Mouse (Mus musculus) MEL-GATA-1-ER (cell line): ENCODE measurements around the gene Eif4e2.
A peak's percentile ranks its signal among the peaks of the same experiment; 100 is the strongest.

Experiments
- DNase-seq: peaks from one replicate; pipeline ENCODE4 v3.0.0-alpha.2; 2012; ENCODE audit warnings: low read depth; ENCODE audit errors: extremely low read depth

Gene Eif4e2

DNA sequence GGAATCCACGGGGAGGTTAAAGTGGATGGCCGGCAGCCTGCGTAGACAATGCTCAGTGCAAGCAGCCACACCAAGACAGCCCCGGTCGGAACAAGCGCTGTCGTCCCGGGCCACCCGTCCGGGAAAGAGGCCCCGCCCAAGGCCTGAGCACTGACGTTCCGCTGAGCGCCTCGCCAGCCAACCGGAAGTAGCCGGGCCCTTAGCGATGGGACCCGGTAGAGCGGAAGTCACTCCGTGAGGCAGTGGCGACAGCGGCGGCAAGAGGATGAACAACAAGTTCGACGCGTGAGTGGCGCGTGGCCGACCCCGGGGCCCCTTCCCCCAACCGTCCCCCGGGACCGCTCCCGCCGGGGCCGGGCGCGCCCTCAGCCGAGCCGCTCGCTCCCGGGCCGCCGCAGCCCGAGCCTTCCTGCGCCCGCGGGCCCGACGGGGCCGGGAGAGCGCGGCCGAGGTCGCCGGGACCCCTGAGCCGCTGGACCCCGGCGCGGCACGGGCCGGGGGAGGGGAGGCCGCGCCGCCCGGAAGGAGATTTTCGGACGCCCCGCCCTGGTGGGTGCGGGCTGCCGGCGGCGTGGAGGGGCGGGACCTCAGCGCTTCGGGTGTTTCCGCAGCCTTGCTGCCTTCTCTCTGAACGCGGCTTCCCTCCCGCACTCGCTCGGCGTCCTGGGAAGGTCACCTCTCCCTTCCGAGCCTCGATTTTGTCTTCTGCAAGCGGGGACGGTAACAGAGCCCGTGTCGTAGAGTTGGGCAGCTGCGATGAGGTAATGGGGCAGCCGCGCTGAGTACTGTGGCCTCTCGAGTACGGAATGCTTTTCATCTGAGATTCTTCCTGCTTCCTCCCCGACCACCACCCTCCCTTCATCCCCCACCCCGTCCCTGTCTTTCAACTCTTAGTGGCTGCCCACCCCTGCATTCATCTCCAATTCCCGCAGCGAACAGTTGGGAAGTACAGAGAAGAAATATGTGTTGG is at the start of gene Eif4e2:
Gene Eif4e2, plus strand, starts transcription at position 180 of the 970 bp plus-strand sequence.
- DNase-seq = peak; percentile 85

DNA sequence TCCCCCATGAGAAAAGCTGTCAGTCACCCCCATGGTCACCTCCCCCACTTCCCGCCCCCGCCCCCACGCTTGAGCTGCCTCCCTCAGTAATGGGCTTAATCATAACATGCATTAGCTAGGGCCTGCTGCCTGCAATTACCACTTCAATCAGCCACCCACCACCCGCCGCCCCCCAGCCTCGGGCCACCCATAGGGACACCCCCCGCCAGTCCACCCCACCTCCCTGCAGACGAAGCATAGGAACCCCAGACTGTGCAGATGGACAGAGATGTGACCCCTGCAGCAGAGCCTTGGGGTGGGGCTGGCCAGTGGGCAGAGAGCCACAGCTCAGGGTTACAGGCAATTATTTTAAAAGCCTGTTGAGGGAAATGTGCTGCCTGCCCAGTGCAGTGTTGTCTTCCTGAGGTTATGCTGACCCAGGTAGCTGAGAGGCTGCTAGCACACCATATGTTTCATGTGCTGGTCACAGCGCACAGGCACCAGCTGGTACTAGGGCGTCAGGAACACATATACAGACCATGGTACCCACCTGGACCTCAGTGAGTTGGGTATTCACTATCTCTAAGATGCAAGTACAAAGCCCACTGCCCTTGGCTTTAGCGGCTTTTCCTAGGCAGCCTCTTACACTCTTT is 49.4 kb upstream of the Eif4e2 start:
- no peak for DNase-seq

DNA sequence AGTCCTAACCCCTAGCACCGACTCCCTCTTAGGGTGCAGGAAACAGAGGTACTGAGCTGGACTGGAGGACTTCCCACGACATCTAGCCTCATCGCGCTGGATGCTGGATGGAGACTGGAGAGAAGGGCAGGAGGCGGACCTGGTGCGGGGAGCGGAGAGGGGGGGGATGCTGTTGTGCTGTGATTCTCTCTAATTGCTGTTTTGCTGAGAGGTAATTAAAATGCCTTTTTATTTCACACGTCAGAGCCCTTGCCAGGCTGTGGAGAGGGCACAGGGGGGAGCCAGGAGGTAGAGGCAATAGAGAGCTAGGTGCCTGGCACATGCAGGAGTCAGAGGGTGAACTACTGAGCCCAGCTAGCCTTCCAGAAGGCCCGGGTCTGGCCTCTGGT is 48.9 kb upstream of the Eif4e2 start:
- DNase-seq = no peak

DNA sequence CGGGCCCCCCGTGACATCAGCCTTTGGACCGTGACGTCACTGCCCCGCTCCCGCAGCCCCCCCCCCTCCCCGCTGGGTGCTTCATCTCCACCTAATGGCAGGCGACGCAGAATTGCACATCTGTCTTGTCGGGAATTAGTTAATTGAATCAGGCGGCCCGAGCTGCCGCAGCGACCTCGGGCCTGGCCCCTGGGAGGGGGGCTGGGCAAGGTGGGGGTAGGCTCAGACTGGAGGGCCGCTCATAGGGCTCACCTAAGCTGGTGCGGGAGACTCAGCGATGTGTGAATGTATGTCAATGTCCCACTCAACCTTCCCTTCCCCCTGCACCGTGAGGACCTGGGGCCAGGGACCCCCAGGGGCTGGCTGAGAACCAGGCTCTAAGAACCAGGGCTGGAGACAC is 43.3 kb upstream of the Eif4e2 start:
- no peak for DNase-seq

DNA sequence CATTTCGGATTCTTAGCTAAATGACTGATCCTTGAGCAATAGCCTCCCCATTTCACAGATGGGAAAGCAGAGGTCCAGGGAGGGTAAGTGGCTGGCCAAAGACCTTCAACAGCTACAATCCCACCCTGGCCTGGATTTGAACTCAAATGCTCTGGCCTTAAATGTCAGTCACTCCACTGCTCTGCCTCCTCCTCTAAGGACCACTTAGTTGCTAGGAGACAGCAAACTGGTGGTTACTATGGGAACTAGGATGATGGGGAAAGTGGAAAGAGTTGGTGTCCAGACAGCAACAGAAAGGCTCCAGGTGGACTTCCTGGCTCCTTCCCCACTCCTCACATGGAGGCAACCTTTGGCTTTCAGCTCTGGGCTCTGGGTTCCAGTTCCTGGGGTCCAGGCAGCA is 42.4 kb upstream of the Eif4e2 start:
- DNase-seq = no peak

DNA sequence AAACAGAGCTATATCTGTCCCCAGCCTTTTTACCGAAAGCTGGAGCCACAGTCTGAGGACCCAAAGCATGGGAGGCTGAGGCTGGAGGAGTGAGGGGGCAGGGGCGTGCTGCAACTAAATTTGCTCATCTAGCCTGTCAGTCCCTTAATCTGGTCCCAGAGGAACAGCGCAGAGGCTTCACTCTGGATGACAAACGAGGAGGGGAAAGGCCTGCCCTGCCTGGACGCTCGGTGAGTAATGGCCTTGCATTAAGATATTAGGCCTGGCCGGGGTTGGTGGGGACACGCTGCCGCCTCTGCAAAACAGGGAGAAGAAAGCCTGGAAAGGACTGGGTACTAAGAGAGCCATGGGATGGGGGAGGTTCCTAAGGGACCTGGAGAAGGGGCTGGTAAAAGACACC is 41.4 kb upstream of the Eif4e2 start:
- no peak for DNase-seq

DNA sequence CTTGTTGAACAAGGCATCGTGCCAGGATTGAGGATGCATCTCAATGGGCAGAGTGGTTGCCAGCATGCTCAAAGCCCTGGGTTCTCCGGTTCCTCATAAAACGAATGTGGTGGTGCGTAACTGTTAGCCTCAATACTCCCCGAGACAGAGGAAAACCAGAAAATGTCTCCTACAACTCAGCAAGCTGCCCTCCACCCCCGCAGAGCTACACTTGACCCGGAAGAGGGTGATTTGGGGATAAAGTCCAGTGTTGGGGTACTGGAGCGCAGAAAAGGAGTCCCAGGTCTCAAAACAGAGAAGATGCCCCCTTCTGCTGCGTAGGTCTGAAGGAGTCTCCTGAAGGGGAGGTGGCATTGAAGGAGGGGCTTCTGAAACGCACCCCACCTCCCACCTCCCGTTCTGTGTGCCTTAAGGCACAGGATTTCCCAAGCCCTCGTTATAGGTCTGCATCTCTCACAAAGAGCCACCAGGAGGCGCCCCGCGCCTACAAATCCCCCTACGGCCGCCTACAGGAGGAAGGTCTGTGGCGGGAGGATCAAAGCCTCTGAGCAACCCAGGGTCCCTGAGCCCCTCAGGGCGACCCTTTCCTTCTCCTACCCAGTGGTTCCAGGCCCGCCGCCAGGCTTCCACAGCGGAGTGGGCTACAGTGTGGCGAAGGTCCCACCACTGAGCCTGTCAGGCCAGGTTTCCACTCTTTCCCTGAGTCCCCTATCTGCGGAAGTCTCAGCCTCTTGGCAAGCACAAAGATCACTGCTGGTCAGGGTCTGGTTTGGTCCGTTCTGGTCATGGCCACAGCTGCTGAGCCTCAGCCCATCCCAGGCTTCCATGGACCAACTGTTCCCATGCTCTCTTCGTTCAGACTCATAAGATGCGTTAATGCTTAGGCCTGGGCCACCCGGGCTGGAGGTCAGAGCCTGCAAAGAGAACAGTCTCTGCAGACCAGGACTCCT is 39.4 kb upstream of the Eif4e2 start:
- peak; percentile 43 for DNase-seq

DNA sequence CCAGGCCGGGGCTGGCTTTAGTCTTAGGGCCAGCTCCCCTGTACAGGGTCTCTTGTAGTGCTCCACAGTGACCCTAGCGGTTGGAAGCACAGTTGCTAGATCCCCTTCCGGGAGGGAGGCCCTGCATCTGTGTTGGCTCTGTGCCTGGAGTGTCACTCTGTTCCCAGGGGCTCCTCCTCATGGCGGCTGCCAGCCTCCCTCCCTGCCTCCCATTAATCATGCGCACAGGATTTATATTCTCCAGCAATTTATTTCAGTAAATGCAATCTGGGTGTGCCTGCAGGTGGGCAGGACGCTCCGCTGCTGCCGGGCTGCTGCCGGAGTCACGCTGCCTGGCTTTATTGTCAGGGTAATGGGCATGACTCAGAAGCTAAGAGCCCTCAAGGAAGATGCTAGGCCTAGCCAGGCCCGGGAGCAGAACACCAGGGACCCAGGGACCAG is 37.8 kb upstream of the Eif4e2 start:
- DNase-seq = no peak

DNA sequence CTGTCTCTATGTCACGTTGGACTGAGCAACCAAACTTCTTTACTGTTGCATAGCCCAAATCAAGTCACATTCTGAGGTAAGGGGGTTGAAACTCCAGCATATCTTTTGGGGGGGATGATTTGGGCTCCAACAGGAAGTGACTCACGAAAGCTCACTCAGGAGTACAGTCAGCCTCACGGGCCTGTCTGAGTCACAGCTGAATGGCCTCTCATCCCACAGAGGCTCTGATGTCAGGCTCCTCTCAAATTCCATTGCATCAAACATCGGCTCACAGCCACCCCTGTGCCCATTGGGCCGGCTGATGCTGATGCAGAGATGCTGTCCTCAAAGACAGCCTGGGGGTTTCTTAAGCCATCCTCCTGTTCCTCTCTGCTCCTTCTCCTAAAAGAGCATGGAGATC is 32.8 kb upstream of the Eif4e2 start:
- peak; percentile 14 for DNase-seq

DNA sequence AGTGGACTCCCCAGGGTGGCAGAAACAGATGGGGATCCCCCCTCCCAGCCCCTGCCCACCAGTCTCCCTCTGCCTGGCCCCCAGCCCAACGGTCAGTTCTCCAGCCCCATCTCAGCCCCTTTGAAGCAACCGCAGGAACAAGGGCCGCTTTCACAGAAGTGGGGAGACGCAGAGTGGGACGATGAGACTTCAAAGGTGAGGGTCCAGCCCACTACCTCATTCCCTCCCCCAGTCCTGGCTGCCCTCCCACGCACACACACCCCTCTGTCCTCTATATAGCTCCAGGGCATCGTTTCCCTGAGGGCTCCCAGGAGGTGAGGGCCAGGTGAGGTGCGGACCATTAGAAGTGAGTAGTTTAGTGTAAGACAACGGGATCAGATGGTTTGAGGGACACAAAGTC is 30.7 kb upstream of the Eif4e2 start, which contains the start of gene Prss56:
Gene Prss56, plus strand, starts transcription at position 301 of the 400 bp plus-strand sequence.
- DNase-seq = no peak

DNA sequence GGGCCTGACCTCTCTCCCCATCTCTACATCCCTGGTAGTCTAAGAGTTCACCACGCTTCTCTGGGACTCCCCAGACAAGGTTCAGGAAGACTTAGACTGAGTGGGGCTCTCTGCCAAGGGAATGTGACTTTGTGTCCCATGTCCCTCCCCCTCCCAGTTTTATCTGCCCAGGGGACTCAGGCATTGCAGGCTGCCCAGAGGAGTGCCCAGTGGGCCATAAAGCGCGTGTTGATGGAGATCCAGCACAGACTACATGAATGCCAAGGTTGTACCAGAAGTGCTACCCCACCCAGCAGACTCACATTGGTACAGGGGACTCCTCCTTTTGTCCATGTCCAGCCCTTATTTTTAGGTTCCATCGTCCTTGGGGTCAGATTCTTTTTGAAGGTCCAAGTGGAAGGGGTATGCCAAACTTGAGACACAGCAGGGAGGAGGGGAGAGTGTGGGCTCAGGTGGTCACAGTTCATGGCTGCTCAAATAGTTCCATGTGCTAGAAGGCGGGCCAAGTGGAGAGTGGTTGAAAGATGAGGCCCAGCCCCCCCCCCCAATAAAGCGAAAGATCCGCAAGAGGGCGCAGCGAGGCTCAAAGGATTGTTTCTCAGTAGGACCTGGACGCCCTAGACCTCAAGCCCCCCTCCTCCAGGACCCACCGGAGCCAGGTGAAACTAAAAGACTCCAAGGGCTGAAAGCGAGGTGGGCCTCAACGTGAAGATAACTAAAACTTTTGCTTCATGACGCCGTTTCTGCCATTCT is 29.5 kb upstream of the Eif4e2 start:
- no peak for DNase-seq

DNA sequence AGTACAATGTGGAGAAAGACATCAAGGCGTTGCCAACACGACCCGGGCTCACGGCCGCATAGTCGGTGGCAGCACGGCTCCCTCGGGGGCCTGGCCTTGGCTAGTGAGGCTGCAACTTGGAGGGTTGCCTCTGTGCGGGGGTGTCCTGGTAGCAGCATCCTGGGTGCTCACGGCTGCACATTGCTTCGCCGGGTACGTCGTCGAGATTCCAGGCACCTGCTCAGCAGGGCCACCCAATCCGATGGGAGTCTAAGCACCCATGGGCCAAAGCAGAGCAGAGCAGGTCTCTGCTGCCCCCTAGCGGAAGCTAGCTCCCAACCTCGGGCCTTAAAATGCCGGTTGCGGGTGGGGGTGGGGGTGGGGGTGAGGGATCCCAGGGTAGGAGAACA is 29.0 kb upstream of the Eif4e2 start:
- DNase-seq = peak; percentile 49

DNA sequence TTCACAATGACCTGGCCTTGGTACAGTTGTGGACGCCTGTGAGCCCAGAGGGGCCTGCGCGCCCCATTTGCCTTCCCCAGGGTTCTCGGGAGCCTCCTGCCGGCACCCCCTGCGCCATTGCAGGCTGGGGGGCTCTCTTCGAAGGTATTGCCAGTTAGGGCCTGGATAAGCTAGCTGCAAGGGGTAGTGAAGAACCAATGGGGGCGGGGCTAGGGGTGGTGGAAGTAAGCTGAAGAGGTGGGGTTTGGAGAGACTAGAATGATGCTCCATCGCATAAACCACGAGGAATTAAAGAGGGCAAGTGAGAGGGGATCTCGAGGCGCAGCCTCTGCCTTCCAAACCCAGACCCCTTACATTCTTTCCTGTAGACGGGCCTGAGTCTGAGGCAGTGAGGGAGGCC is 28.2 kb upstream of the Eif4e2 start:
- no peak for DNase-seq

DNA sequence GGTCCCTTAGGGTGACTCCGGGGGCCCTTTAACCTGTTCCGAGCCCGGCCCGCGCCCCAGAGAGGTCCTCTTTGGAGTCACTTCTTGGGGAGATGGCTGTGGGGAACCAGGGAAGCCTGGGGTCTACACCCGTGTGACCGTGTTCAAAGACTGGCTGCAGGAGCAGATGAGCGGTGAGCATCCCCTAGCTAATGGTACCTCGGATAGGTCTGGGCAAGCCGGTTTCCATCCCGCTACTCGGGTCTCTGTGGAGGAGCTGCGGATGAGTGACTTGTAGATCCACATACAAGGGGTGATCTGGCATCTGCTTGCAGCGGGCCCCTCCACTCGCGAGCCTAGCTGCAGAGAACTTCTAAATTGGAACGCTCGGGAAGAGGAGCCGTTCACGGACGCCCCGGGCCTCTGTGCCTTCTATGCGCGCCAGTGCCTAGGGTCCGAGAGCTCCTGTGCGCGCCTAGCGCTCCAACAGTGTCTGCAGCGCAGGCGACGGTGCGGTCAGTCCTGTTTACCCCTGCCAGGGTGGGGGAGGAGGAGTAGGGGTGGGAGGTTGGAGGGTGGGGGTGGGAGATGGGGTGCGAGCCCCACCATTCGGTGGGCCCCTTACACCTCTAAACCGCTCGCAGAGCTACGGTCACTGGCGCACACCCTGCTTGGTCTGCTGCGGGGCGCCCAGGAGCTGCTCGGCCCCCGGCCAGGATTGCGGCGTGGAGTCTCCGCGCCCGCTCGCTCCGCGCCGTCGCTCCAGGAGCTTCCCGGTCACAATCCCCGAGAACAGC is 27.3 kb upstream of the Eif4e2 start:
- DNase-seq = no peak

DNA sequence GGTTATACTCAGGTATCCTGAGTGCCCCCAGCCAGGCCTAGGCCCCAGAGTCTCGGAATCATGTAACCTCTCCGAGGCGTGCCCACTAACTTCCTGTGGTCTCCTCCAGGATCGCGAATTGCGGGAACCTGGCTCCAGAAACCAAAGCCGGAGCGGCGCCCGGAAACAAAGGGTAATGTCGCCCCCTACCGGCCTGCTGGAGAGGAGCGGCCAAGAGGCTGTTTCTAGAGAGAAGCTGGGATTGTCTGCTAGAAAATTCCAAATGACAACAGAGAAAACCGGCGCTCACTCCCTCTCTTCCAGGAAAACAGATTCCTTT is 26.7 kb upstream of the Eif4e2 start:
- peak; percentile 21 for DNase-seq

DNA sequence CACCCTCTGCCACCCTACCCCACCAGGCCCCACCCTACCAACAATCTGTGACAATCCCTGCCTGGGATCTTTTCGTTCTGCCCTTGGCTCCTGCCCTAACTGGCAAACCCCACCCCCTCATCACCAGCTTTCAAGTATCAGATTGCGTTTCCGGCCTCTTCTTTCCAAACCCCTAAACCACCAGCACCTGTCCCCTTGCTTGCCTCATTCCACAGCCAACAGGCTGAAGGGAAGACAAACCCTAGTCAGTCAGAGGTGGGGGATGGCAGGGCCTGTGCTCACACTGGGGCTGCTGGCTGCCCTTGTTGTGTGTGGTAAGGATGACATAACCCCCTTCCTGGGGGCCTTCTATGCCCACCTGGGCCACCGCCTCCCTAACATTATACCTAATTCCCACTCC is 23.3 kb upstream of the Eif4e2 start, which contains the start of gene Chrnd:
Gene Chrnd, plus strand, starts transcription at position 179 of the 400 bp plus-strand sequence.
- DNase-seq = no peak

DNA sequence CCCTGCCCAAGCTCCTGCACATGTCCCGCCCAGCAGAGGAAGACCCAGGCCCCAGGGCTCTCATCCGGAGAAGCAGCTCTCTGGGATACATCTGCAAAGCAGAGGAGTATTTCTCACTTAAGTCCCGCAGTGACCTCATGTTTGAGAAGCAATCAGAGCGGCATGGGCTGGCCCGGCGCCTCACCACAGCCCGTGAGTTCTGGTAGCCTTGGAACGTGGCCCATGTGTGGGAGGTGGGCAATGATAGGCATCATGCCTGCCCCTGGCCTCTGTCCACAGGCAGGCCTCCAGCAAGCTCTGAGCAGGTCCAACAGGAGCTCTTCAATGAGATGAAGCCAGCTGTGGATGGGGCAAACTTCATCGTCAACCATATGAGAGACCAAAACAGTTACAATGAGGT is 16.4 kb upstream of the Eif4e2 start:
- no peak for DNase-seq

DNA sequence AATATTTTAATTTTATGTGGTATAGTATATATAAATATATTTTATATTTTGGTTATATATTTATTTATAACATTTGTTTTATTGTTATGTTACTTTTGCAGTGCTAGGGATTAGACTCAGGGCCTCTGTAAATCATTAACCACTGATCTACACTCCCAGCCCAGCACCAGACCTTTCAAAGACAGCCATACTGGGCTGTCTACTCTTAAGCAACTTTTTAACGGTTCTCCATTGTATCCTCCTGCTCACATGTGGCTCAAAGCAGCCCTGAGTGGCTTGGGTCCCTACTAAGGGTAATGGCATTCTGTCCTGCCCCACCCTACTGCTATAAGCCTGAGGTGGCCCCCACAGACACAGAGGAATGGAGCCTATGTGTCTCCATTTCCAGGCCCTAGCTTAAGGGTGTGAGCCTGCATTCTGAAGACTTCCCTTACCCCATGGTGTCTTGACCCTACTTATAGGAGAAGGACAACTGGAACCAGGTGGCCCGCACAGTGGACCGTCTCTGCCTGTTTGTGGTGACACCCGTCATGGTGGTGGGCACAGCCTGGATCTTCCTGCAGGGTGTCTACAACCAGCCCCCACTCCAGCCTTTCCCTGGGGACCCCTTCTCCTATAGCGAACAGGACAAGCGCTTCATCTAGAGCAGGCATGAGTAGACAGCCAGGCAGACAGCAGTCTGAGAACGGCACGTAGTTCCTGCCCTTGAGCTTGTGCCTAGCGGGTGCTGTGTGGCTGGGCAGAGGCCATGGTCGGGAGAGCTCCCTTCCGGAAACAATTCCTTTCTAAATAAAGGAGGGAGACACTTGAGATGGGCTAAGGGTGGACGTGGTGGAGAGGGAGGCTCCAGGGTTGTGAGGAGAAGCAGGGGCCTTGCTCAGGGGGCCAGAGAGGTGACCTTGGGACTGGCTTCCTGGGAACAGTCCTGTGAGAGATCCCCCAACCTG is 15.3 kb upstream of the Eif4e2 start:
- DNase-seq = no peak

DNA sequence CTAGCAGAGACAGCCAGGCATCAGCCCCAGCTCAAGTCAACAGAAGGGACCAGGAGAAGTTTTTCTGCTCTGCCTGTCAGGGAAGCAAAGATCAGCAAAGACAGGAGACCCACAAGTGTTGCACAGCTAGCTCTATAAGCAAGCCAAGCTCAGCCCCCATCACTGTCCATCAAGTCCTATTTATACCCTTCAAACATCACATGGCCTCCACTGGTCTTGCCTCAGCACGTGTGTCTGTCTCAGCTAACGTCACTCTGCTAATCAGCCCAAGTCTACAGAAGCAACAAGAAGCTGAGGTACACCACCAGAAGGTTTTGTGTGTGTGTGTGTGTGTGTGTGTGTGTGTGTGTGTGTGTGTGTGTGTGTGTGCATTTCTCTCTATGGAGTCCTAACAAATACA is 12.9 kb upstream of the Eif4e2 start:
- no peak for DNase-seq
